Mouse (Mus musculus): ENCODE measurements around the gene Zfp810. TPM values are rescaled to one million over a fixed set of nuclear protein-coding genes. Genes with fewer than 3 reads are reported as not detected.

Gene Zfp810
- total RNA-seq (2021) (1 to 10 TPM; 4.3 to 6.7 TPM), polyA plus RNA-seq (2012; rRNA removed) (4.3 and 7.6 TPM in 2 replicates)
- long read RNA-seq, partial matches to known transcripts = 0 of 3 reads
- long read RNA-seq, other reads (novel, unspliced or antisense) = 1 of 3 reads

DNA sequence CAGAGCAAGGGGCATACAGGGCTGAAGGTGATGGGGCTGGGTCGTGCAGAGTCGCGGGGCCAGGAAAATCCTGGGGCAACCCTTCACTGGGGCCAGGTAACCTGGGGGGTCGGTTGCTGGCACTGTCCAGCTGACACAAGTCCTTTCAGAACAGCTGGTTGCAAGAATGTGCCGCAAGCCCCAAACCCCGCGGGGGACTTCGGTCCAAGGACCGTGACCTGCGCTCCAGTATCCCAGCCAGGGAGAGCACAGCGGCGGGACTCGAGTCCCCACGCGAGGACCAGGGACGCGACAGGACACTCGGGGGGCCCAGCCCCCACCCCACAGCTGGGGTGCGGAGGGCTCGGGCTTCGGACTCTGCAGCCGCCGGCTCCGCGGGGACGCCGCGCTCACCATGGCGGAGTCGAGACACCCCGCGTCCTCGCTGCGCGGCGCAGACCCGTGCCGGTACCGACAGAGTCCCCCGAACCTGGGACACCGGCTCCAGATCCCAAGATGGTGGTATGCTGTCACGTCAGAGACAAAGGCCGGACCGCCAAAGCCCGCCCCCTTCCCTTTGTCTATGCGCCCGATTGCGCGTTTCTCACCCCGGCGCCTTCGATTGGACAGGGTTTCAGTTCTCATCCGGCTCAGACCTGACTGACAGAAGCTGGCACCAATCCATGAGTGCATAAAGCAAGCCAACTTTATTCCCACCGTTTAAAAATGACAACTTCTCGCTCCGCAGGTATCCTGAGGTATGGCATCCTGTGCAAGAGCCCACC, at the start of gene Zfp810:
Gene Zfp810, minus strand, starts transcription at position 493 of the 764 bp plus-strand sequence.
- peak within 1 kb of the TSS; percentile 80 for H3K4me3 ChIP-seq
- DNase-seq = peak; percentile 85 to 93
- H3K79me2 ChIP-seq (replicated peaks; ENCODE audit: control insufficient read depth, insufficient read depth, low read length) = no peaks in the 10 kb centered on the region
- H3K27me3 ChIP-seq (ENCODE audit: control insufficient read depth, insufficient read depth, low read length) = no peaks in the 10 kb centered on the region
- peak within 1 kb of the TSS; percentile 89 for H3K9ac ChIP-seq (ENCODE audit: low read depth, low read length)
- H3K4me1 ChIP-seq (ENCODE audit: control insufficient read depth, insufficient read depth, low read length) = peaks cover 1% of the 10 kb centered on the region
- H3K27ac ChIP-seq = peak within 1 kb of the TSS; percentile 88
- under 1% methylated on average over 55 of the region's 56 CpGs for WGBS
- peak; percentile 69 for TF ChIP-seq POLR2A (IDR thresholded peaks at IDR 0.05; ENCODE audit: insufficient read depth, low read depth, low read length)
- TF ChIP-seq CTCF (IDR thresholded peaks at IDR 0.05) = no peak
- intact Hi-C loops (cut with DNase I) = loop anchor here (5.0 kb wide), 1 partner anchor 80 kb away; the partner anchor contains the start of gene Zfp809
- no peaks in the 10 kb centered on the region for H3K36me3 ChIP-seq (ENCODE audit: control insufficient read depth, insufficient read depth, low read length)

DNA sequence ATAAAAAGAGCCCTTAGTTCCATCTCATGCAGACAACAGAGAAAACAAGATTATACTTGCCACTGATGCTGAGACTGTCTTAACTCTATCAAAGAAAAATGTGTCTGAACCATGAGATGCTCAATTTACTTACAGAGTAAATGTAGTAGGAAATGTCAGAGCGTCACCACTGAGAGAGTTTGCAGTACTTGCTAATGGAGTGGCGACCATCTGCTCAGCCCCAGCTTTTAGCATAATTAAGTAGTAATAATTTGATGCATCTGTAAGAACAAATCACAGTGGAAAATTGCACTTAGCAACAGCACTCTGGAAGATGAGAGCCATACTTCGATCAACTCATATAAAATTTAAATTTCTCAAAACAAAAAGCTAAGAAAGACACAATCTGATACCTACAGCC, 48.5 kb upstream of the Zfp810 start:
- WGBS = 95% methylated on average over 3 of the region's 3 CpGs
- intact Hi-C loops (cut with DNase I) = no loop called here
- no peaks in the 10 kb centered on the region for H3K27me3 ChIP-seq (ENCODE audit: control insufficient read depth, insufficient read depth, low read length)

DNA sequence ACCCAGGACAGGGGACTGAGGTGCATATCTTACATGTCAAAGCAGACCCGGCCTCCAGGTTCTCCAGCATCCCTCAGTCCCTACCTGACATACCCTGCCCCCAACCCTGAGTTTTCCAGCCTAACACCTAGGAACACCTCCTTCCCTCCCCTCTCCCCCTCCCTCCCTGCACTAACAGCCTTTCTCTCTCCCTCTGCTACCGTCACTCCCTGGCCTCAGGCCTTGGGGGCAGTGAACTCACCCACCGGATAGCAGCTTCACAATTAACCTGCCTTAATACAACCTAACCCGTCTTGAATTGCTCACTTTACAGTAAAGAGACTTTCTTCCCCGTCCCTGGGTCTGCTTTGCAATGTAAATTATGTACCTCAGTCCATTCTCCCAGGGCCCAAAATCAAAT, 46.5 kb upstream of the Zfp810 start:
- 91% methylated on average over 5 of the region's 5 CpGs for WGBS
- H3K4me3 ChIP-seq = no peak overlapping the region
- no peaks in the 10 kb centered on the region for H3K27me3 ChIP-seq (ENCODE audit: control insufficient read depth, insufficient read depth, low read length)
- TF ChIP-seq POLR2A (IDR thresholded peaks at IDR 0.05; ENCODE audit: insufficient read depth, low read depth, low read length) = no peak
- intact Hi-C loops (cut with DNase I) = no loop called here
- H3K36me3 ChIP-seq (ENCODE audit: control insufficient read depth, insufficient read depth, low read length) = no peaks in the 10 kb centered on the region
- H3K27ac ChIP-seq = no peak overlapping the region
- DNase-seq = no peak
- no peaks in the 10 kb centered on the region for H3K79me2 ChIP-seq (replicated peaks; ENCODE audit: control insufficient read depth, insufficient read depth, low read length)
- H3K4me1 ChIP-seq (ENCODE audit: control insufficient read depth, insufficient read depth, low read length) = no peaks in the 10 kb centered on the region
- H3K9ac ChIP-seq (ENCODE audit: low read depth, low read length) = no peak overlapping the region

More for the DNA sequence above, 48.5 kb upstream of the Zfp810 start:
- no peaks in the 10 kb centered on the region for H3K36me3 ChIP-seq (ENCODE audit: control insufficient read depth, insufficient read depth, low read length)
- no peak overlapping the region for H3K27ac ChIP-seq
- TF ChIP-seq EP300 (IDR thresholded peaks at IDR 0.05; ENCODE audit: insufficient read depth, low read depth, low read length) (no peak), POLR2A (IDR thresholded peaks at IDR 0.05; ENCODE audit: insufficient read depth, low read depth, low read length) (no peak), CTCF (IDR thresholded peaks at IDR 0.05) (no peak)
- H3K4me1 ChIP-seq (ENCODE audit: control insufficient read depth, insufficient read depth, low read length) = no peaks in the 10 kb centered on the region
- no peak for DNase-seq
- H3K79me2 ChIP-seq (replicated peaks; ENCODE audit: control insufficient read depth, insufficient read depth, low read length) = no peaks in the 10 kb centered on the region
- no peak overlapping the region for H3K4me3 ChIP-seq
- no peak overlapping the region for H3K9ac ChIP-seq (ENCODE audit: low read depth, low read length)

DNA sequence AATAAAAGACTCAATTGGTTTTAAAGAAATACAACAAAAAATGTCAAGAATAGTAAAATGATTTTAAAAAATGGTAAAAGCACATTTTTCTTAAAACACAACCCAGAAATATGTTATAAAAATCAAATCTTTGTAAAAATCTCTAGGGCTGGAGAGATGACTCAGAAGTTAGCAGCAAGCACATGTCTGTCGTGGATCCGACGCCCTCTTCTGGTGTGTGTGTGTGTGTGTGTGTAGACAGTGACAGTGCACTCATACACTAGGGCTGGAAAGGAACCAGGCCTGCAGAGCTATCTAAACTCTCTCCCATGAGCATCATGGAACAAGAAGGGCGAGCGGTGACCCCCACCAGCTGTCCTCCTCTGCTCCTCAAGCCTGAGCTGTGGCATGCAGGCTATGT, 46.0 kb upstream of the Zfp810 start:
- no peak for DNase-seq
- intact Hi-C loops (cut with DNase I) = no loop called here
- 94% methylated on average over 5 of the region's 5 CpGs for WGBS
- Histone ChIP-seq H3K4me1 (ENCODE audit: control insufficient read depth, insufficient read depth, low read length) (no peaks in the 10 kb centered on the region), H3K36me3 (ENCODE audit: control insufficient read depth, insufficient read depth, low read length) (no peaks in the 10 kb centered on the region), H3K27me3 (ENCODE audit: control insufficient read depth, insufficient read depth, low read length) (no peaks in the 10 kb centered on the region), H3K79me2 (replicated peaks; ENCODE audit: control insufficient read depth, insufficient read depth, low read length) (no peaks in the 10 kb centered on the region), H3K9ac (ENCODE audit: low read depth, low read length) (no peak overlapping the region), H3K27ac (no peak overlapping the region), H3K4me3 (no peak overlapping the region)
- TF ChIP-seq EP300 (IDR thresholded peaks at IDR 0.05; ENCODE audit: insufficient read depth, low read depth, low read length) (no peak), POLR2A (IDR thresholded peaks at IDR 0.05; ENCODE audit: insufficient read depth, low read depth, low read length) (no peak), CTCF (IDR thresholded peaks at IDR 0.05) (no peak)

DNA sequence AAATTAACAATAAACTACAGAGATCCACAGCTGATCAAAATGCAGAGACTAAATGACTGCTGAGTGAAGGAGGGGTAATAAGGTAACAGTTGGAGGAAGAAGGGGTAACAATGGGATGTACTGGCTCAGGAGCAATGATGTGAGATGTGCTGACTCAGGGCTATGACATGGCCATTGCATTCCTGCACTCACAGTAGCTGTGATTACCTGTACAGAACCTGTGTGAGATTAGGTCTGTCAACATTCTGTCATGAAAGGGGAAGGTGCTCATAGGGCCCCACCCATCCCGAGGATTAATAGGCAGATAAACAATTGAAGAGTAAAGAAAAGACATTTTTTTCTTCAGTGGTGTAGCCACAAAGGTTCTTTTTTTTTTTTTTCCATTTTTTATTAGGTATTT, 32.9 kb upstream of the Zfp810 start:
- no peak for DNase-seq
- no peaks in the 10 kb centered on the region for H3K27me3 ChIP-seq (ENCODE audit: control insufficient read depth, insufficient read depth, low read length)
- no peak overlapping the region for H3K4me3 ChIP-seq
- intact Hi-C loops (cut with DNase I) = no loop called here
- TF ChIP-seq POLR2A (IDR thresholded peaks at IDR 0.05; ENCODE audit: insufficient read depth, low read depth, low read length) (no peak), EP300 (IDR thresholded peaks at IDR 0.05; ENCODE audit: insufficient read depth, low read depth, low read length) (no peak), CTCF (IDR thresholded peaks at IDR 0.05) (no peak)
- H3K27ac ChIP-seq = no peak overlapping the region
- no peaks in the 10 kb centered on the region for H3K79me2 ChIP-seq (replicated peaks; ENCODE audit: control insufficient read depth, insufficient read depth, low read length)
- H3K4me1 ChIP-seq (ENCODE audit: control insufficient read depth, insufficient read depth, low read length) = no peaks in the 10 kb centered on the region; the same call in 1 of the 2 replicates
- no peaks in the 10 kb centered on the region for H3K36me3 ChIP-seq (ENCODE audit: control insufficient read depth, insufficient read depth, low read length)
- H3K9ac ChIP-seq (ENCODE audit: low read depth, low read length) = no peak overlapping the region
- 83% methylated on average over 1 of the region's 1 CpGs for WGBS

DNA sequence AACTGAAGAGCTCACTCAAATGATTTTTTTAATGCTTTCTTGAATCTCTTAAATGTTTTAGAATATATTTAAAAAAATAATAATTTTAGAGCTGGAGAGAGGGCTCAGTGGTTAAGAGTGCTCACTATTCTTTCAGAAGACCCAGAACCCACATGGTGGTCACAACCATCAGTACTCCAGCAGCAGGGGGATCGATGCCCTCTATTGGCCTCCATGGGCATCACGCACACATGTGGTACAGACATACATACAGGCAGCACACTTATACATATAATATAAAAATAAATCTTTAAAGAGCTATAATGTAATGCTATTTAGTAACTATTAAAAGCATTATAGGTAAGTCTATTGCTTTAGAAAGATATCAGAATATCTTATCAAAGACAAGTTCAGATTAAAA, 29.8 kb upstream of the Zfp810 start:
- no peak overlapping the region for H3K4me3 ChIP-seq
- H3K9ac ChIP-seq (ENCODE audit: low read depth, low read length) = no peak overlapping the region
- no peaks in the 10 kb centered on the region; the same call in 1 of the 2 replicates for H3K4me1 ChIP-seq (ENCODE audit: control insufficient read depth, insufficient read depth, low read length)
- no peaks in the 10 kb centered on the region for H3K27me3 ChIP-seq (ENCODE audit: control insufficient read depth, insufficient read depth, low read length)
- no peak for TF ChIP-seq CTCF (IDR thresholded peaks at IDR 0.05)
- no peak for TF ChIP-seq EP300 (IDR thresholded peaks at IDR 0.05; ENCODE audit: insufficient read depth, low read depth, low read length)
- intact Hi-C loops (cut with DNase I) = no loop called here
- 97% methylated on average over 2 of the region's 2 CpGs for WGBS
- no peaks in the 10 kb centered on the region for H3K79me2 ChIP-seq (replicated peaks; ENCODE audit: control insufficient read depth, insufficient read depth, low read length)
- H3K27ac ChIP-seq = no peak overlapping the region
- H3K36me3 ChIP-seq (ENCODE audit: control insufficient read depth, insufficient read depth, low read length) = no peaks in the 10 kb centered on the region
- DNase-seq = no peak

Measured in heart, adult 2 months (tissue).